Mouse (Mus musculus): Measurements from ENCODE around the gene Ubac1.

The Ubac1 gene

DNA sequence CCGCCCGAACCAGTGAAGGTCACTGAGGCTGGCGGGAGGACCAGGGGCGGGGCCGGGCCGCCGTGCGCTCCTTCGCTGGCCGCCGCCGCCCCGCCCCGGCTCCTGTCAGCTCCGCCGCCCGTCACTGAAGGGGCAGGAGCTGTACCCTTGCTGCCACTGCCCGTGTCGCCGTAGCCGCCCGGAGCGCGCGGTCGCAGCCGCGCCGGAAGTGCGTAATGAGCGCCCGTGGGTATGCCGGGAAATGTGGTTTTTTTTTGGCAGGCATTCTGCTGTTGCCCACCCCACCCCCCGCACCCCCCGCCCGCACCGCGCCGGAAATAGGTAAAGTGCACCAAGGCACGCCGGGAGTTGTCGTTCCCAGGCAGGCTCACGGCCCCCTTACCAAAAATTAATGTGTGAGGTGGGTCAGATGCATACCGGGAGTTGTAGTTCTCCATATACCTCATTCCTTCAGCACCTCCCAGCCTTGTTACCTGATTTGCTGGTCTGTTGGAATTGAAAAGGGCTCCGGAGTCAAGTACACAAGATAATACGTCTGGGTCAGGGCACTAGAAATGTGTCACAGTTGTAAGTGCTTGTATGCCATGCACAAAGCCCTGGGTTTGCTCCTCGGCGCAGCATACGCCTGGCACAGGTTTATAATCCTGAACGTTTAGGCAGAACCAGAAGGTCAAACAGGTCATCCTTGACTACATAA lies at the start of gene Ubac1:
Gene Ubac1, minus strand, starts transcription at position 187 of the 697 bp plus-strand sequence.
- in situ Hi-C loops (cut with MboI; ENCODE audit: unreplicated experiment in 2 of 2): loop anchor here (5.0 to 10.0 kb wide), 4 partner anchors 84 to 177 kb away; partner anchors contain the start of gene Sohlh1 (in 1 of the 2)

DNA sequence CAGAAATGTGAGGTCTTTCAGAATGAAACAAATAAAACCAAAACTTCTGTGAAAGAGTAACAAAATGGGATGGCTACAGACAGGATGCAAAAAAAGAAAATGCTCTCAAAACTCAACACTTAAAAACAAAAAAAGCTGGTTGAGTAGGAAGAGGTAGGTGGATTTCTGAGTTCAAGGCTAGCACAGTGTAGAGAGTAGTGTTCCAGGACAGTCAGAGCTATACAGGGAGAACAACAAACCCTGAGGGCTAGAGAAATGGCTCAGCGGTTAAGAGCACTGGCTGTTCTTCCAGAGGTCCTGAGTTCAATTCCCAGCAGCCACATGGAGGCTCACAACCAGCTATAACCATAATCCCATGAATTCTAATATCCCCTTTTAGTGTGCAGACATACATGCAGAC lies 47.0 kb upstream of the Ubac1 start:
- in situ Hi-C loops (cut with MboI; ENCODE audit: unreplicated experiment in 2 of 2): no loop called here

- in situ Hi-C loops (cut with MboI; ENCODE audit: unreplicated experiment in 2 of 2): no loop called here
Measured at GRCm38 (mm10) chr2:26068175-26068574, 46.6 kb upstream of the Ubac1 start.

- in situ Hi-C loops (cut with MboI; ENCODE audit: unreplicated experiment in 2 of 2): no loop called here
Measured at GRCm38 (mm10) chr2:26066527-26066926, 45.0 kb upstream of the Ubac1 start.

GRCm38 (mm10) chr2:26062742-26063427 lies 41.3 kb upstream of the Ubac1 start:
- in situ Hi-C loops (cut with MboI; ENCODE audit: unreplicated experiment in 2 of 2): no loop called here

DNA sequence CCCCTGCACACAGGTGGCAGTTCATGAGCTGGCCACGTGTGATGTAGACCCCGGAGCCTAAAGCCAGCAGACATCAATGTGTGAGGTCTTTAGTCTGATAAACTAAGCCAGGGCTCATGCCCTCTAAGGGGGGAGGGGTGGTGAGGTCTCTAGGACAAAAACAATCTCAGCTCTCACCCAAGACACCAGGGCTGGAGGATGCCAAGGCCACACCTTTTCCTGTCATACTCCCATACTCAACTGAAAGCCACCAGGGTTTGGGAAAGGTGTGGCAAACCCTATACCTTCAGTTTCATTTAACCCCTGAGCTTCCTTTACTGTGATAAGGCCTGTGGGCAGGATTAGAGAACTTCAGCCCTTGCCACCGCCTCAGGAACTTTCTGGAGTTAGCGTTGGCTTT lies 40.7 kb upstream of the Ubac1 start:
- in situ Hi-C loops (cut with MboI; ENCODE audit: unreplicated experiment in 2 of 2): no loop called here

DNA sequence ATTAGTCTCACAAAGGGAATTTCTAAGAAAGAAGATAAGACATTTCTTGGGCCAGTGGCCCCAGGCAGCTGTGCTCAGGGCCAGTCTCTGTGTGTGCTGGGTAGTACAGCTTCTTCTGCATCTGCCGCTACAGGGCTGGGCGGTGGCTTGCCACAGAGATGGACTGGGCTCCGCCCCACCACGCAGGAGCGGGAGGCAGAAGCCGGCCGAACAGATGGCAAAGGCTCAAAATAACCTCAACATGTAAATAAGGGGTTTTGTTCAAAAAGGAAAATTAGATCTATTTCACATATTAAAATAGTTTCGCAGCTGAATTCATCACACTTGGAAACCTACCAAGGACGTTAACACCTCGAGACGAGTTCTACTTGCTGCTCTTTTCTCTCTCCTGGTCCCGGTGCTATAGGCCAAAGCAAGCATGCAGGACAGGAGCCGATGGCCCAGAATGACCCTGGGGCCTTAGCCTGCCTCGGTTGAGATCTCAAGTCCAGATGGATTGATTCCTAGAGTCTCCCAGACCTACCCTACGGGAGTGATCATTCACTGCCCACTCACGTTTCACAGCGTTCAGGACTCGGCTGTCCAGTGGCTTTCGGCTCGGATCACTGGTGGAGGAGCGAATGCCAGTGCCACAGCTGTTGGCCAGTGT lies 39.6 kb upstream of the Ubac1 start:
- in situ Hi-C loops (cut with MboI; ENCODE audit: unreplicated experiment in 2 of 2): no loop called here

DNA sequence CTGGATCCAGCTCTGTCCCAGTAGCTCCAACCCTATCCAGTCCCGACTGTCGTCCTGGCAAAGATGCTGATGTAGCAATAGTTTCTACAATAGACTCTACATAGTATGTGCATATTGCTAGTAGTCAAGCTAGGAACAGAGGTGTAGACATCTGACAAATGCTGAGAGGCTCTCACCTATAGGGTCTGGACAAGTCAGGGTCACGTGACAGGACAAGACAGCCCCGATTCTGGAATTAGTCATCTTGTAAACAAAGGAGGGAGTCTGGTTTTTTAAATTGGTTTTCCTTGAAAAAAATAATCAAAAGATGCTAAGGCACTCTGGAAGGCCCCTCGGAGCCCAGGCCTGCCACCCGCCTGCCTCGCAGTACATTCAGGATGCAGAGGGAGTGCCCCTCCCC lies 35.5 kb upstream of the Ubac1 start:
- in situ Hi-C loops (cut with MboI; ENCODE audit: unreplicated experiment in 2 of 2): loop anchor here in 1 of 2 experiments (5.0 kb wide), 1 partner anchor 85 kb away; no protein-coding TSS in a partner anchor

- in situ Hi-C loops (cut with MboI; ENCODE audit: unreplicated experiment in 2 of 2): loop anchor here in 1 of 2 experiments (5.0 kb wide), 1 partner anchor 86 kb away; no protein-coding TSS in a partner anchor
Measured at GRCm38 (mm10) chr2:26056226-26056625, 34.7 kb upstream of the Ubac1 start.

- in situ Hi-C loops (cut with MboI; ENCODE audit: unreplicated experiment in 2 of 2): loop anchor here in 1 of 2 experiments (5.0 kb wide), 1 partner anchor 87 kb away; no protein-coding TSS in a partner anchor
Measured at GRCm38 (mm10) chr2:26055747-26056102, 34.2 kb upstream of the Ubac1 start.

DNA sequence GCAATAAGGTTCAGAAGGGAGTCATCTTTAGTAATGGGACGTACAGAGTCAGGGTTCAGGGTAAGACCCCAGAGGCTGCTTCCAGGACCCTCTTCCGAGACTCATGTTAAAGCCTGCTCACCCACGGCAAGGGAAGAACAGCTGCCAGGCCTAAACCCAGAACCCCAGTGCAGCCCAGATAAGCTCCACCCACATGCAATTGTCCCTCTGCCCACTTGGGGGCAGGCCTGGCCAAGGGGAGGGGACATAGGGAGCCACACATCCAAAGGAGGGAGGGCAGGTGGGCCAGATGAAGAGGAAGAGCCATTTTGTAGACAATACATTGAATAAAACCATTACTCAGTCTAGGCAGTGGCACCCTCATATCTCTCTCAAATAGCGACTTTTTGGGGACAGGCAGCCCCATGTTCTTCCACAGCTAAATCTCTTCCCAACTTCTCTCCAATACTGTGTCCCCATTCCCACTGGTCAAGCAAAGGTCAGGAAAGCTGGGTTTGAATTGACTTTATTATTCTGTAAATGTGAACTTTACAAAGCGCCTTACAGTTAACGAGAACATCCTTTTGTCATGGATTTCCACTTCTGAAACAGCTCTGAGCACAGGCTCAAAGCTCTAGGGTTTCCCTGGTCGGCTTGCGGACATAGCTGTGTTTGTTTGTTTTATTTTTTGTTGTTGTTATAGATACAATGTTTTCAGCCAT lies 33.6 kb upstream of the Ubac1 start:
- in situ Hi-C loops (cut with MboI; ENCODE audit: unreplicated experiment in 2 of 2): loop anchor here in 1 of 2 experiments (5.0 kb wide), 1 partner anchor 87 kb away; no protein-coding TSS in a partner anchor

- in situ Hi-C loops (cut with MboI; ENCODE audit: unreplicated experiment in 2 of 2): loop anchor here in 1 of 2 experiments (5.0 kb wide), 1 partner anchor 89 kb away; no protein-coding TSS in a partner anchor
Measured at GRCm38 (mm10) chr2:26052806-26053205, 31.3 kb upstream of the Ubac1 start.

GRCm38 (mm10) chr2:26048816-26049215 lies 27.3 kb upstream of the Ubac1 start:
- in situ Hi-C loops (cut with MboI; ENCODE audit: unreplicated experiment in 2 of 2): loop anchor here in 1 of 2 experiments (25.0 kb wide), 1 partner anchor 513 kb away; no protein-coding TSS in a partner anchor

- in situ Hi-C loops (cut with MboI; ENCODE audit: unreplicated experiment in 2 of 2): loop anchor here in 1 of 2 experiments (25.0 kb wide), 1 partner anchor 518 kb away; no protein-coding TSS in a partner anchor
Measured at GRCm38 (mm10) chr2:26044216-26044615, 22.7 kb upstream of the Ubac1 start.

DNA sequence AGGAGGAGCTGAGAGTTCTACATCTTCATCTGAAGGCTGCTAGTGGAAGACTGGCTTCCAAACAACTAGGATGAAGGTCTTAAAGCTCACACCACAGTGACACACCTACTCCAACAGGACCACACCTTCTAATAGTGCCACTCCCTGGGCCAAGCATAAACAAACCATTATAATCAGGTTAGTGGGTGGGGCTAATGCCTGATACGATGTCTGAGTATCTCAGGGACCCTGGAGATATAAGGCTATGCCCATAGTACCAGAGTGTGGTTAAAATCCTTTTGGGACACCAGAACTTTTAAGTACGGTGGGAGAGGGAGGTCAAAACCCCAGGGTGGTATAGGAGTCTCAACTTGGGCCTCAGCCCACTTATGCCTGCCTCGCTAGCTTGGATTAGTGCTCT lies 21.1 kb upstream of the Ubac1 start:
- in situ Hi-C loops (cut with MboI; ENCODE audit: unreplicated experiment in 2 of 2): loop anchor here in 1 of 2 experiments (25.0 kb wide), 1 partner anchor 520 kb away; no protein-coding TSS in a partner anchor

GRCm38 (mm10) chr2:26041163-26041810 lies 19.7 kb upstream of the Ubac1 start:
- in situ Hi-C loops (cut with MboI; ENCODE audit: unreplicated experiment in 2 of 2): loop anchor here in 1 of 2 experiments (25.0 kb wide), 1 partner anchor 521 kb away; no protein-coding TSS in a partner anchor

- in situ Hi-C loops (cut with MboI; ENCODE audit: unreplicated experiment in 2 of 2): loop anchor here in 1 of 2 experiments (25.0 kb wide), 1 partner anchor 522 kb away; no protein-coding TSS in a partner anchor
Measured at GRCm38 (mm10) chr2:26039951-26040350, 18.4 kb upstream of the Ubac1 start.

GRCm38 (mm10) chr2:26037386-26037785 lies 15.8 kb upstream of the Ubac1 start:
- in situ Hi-C loops (cut with MboI; ENCODE audit: unreplicated experiment in 2 of 2): loop anchor here in 1 of 2 experiments (25.0 kb wide), 1 partner anchor 525 kb away; no protein-coding TSS in a partner anchor

- in situ Hi-C loops (cut with MboI; ENCODE audit: unreplicated experiment in 2 of 2): loop anchor here in 1 of 2 experiments (25.0 kb wide), 1 partner anchor 528 kb away; no protein-coding TSS in a partner anchor
Measured at GRCm38 (mm10) chr2:26034344-26035050, 12.9 kb upstream of the Ubac1 start.

Measured in v-Abl transformed pro-B cells (cell line).